Mouse (Mus musculus) duodenum, adult 2 months (tissue): ENCODE data around the gene Fam20a. TPM values are rescaled to one million over a fixed set of nuclear protein-coding genes. Genes with fewer than 3 reads are reported as not detected.

ENCODE experiments used
- polyA plus RNA-seq: library from polyadenylated mRNA; depleted of rRNA; stranded (reverse); fragments of >200 nt; gene quantifications from 2 replicates; pipeline ENCODE4 v1.2.3, GENCODE M21; 2012; ENCODE audit warnings: low replicate concordance; rRNA removed

Fam20a gene
- polyA plus RNA-seq, result 27.8 and 33.4 TPM in 2 replicates

DNA sequence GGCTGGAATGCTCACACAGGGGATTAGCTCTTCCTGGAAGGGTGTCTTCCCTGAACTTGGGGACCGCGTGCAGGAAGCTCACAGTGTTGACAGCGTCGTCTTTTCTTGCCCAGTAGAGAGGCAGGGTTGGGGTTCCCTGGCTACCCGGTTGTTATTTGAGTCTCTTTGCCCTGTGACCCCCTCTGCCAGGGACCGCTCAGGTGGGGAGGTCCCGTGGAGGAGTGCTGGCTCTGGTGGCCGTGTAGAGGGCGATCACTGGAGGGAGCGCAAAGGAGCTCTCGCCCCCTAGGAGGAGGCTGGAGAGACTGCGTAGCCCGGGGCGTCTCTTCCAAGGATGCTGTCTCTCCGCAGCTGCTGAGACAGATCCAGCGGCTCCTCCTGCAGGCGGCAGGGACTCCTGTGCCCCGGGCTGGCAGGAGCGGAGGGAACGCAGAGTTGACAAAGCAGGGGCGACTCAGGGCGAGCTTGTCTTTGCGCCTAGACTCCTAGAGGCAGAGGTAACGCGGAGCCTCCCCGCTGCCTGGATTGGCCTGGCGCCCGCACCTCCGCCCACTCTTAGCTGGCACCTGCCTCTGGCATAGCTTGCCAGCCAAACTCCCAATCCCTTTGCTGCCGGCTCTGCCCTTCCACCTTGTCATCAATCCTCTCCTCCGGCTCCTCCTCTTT, at the start of gene Fam20a:
TSS of gene Fam20a (minus strand) at position 499 of the 666 bp plus-strand sequence.

DNA sequence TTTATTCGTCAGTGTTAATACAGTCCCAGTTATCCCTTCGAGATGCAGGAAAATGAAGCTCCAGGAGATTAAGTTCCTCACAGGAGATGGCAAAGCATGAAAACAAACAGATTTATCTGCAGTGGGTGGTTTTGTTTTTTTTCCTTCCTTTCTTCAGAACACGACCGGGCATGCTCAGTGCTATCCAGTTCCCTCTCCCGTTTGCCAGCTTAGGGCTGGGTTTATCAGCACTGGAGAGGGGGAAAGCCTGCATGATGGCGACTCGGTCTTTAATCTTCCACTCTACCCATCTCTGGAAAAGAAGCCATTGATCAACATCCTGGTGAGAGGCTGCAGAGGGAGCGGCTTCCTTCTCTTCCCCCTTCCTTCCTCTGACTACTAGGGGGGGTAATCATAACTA, 72.9 kb downstream of the Fam20a start, which contains the start of gene Prkar1a:
TSS of gene Prkar1a (plus strand) at position 200 of the 400 bp plus-strand sequence.

Other genes with a start within 250 kb of the Fam20a start
- 3.9 and 8.6 TPM in 2 replicates for gene Arsg, start 248.9 kb downstream of the Fam20a start, polyA plus RNA-seq
- 4.1 and 4.6 TPM in 2 replicates for gene Slc16a6, start 248.7 kb downstream of the Fam20a start, polyA plus RNA-seq
- 2.8 and 8.3 TPM in 2 replicates for gene Wipi1, start 110.3 kb downstream of the Fam20a start, polyA plus RNA-seq
- gene Prkar1a, start 72.9 kb downstream of the Fam20a start, polyA plus RNA-seq, result 40.2 and 49.0 TPM in 2 replicates
- gene 1700012B07Rik, start 105.8 kb upstream of the Fam20a start, polyA plus RNA-seq, result not detected in 2 replicates